ENCODE assay signal across 11 mouse cellular contexts in genomic region chr1:44117571-44117970, GRCm38 (mm10). TPM values are rescaled to one million over a fixed set of nuclear protein-coding genes. Genes with fewer than 3 reads are reported as not detected.
DNase-seq lines count a peak whose midpoint lies in the region; ATAC-seq and TF ChIP-seq lines count a peak whose summit lies in the region.
"Had no signal": no experiment of that assay in that cellular context is flagged by ENCODE, and none has a peak within 500 bp of the region (broad histone marks: within the 10 kb centered on the region; RNA-seq: fewer than 3 reads in every experiment).

No protein-coding gene starts in this region.

- DNase-seq in heart, embryonic 10.5 days (ENCODE audit: low spot score), result no peak
- DNase-seq in heart, postnatal 25 days (ENCODE audit: low spot score), result no peak
- DNase-seq in forebrain, postnatal 0 days, result no peak
- no peak for DNase-seq in spleen, adult 12 weeks (ENCODE audit: low spot score)
- no peak for DNase-seq in adrenal gland, postnatal 25 days
- DNase-seq: lung, postnatal 14 days had no signal

- H3K9me3 ChIP-seq in heart, embryonic 10.5 days, result no peaks in the 10 kb centered on the region
- H3K9me3 ChIP-seq in ES-Bruce4 (replicated peaks; ENCODE audit: control insufficient read depth, insufficient read depth, low read length, poor library complexity, severe bottlenecking), result no peaks in the 10 kb centered on the region
- no peaks in the 10 kb centered on the region for H3K9me3 ChIP-seq in forebrain, postnatal 0 days (ENCODE audit: low read length)

- no peak for ATAC-seq in forebrain, postnatal 0 days
- ATAC-seq in erythroid progenitor cell, adult 5-6 weeks (replicated peaks; ENCODE audit: low FRiP score, poor library complexity, severe bottlenecking), result no peak

- H3K79me2 ChIP-seq in macrophage (ENCODE audit: inconsistent target), result no peaks in the 10 kb centered on the region

- H3K9ac ChIP-seq in ES-Bruce4 (ENCODE audit: low read depth, poor library complexity, severe bottlenecking), result peak overlapping the region; percentile 55; the same call in 1 of the 2 replicates
- no peak overlapping the region for H3K9ac ChIP-seq in forebrain, postnatal 0 days

- TF ChIP-seq CTCF in ES-Bruce4 (IDR thresholded peaks at IDR 0.05; ENCODE audit: low read depth, low read length), result no peak
- TF ChIP-seq CTCF in forebrain, postnatal 0 days (IDR thresholded peaks at IDR 0.05; ENCODE audit: low read depth), result no peak

- TF ChIP-seq EP300 in ES-Bruce4 (IDR thresholded peaks at IDR 0.05; ENCODE audit: insufficient read depth, low read depth, low read length), result no peak

- intact Hi-C loops in heart, postnatal 25 days (cut with DNase I), result no loop called here

- H3K27ac ChIP-seq in heart, embryonic 10.5 days, result peak overlapping the region; percentile 97; the same call in 1 of the 2 replicates
- H3K27ac ChIP-seq in ES-Bruce4 (ENCODE audit: insufficient read depth, low read length), result no peak overlapping the region
- no peak overlapping the region for H3K27ac ChIP-seq in forebrain, postnatal 0 days (ENCODE audit: low read depth, low read length)
- no peak overlapping the region for H3K27ac ChIP-seq in macrophage

- peak overlapping the region; percentile 74 for H3K4me2 ChIP-seq in forebrain, postnatal 0 days (ENCODE audit: low read depth)

- TF ChIP-seq POLR2A in ES-Bruce4 (IDR thresholded peaks at IDR 0.05; ENCODE audit: insufficient read depth, low read length), result no peak

- peak overlapping the region; percentile 76 for H3K4me3 ChIP-seq in heart, embryonic 10.5 days
- H3K4me3 ChIP-seq in ES-Bruce4 (ENCODE audit: low read depth, low read length) (no peak overlapping the region), macrophage (ENCODE audit: inconsistent target) (peak overlapping the region; percentile 67)
- no peak overlapping the region; the same call in 1 of the 2 replicates for H3K4me3 ChIP-seq in forebrain, postnatal 0 days (ENCODE audit: low read depth, low read length)

- peaks cover 5% of the 10 kb centered on the region; the same call in 1 of the 2 replicates for H3K4me1 ChIP-seq in heart, embryonic 10.5 days
- no peaks in the 10 kb centered on the region for H3K4me1 ChIP-seq in ES-Bruce4 (ENCODE audit: control insufficient read depth, insufficient read depth, low read length)
- H3K4me1 ChIP-seq in forebrain, postnatal 0 days (ENCODE audit: insufficient read depth), result no peaks in the 10 kb centered on the region

- H3K36me3 ChIP-seq in heart, embryonic 10.5 days, result peaks cover 36% of the 10 kb centered on the region
- H3K36me3 ChIP-seq in ES-Bruce4 (ENCODE audit: control insufficient read depth, insufficient read depth, low read length, poor library complexity, severe bottlenecking) (peaks cover 17% of the 10 kb centered on the region), macrophage (ENCODE audit: inconsistent target) (peaks cover 6% of the 10 kb centered on the region; the same call in 1 of the 2 replicates)
- peaks cover 17% of the 10 kb centered on the region for H3K36me3 ChIP-seq in forebrain, postnatal 0 days (ENCODE audit: insufficient read depth)

- no peaks in the 10 kb centered on the region for H3K27me3 ChIP-seq in heart, embryonic 10.5 days (ENCODE audit: insufficient read depth, poor library complexity, severe bottlenecking)
- H3K27me3 ChIP-seq in ES-Bruce4 (ENCODE audit: control insufficient read depth, insufficient read depth, low read length, poor library complexity, severe bottlenecking), result no peaks in the 10 kb centered on the region
- no peaks in the 10 kb centered on the region for H3K27me3 ChIP-seq in forebrain, postnatal 0 days (ENCODE audit: insufficient read depth, low read length)
- H3K27me3 ChIP-seq: CH12.LX had no signal

RNA-seq across cellular contexts. Expression of gene Kdelc1, which starts 1.0 kb away (rescaled TPM):
- 57.3 and 59.0 TPM in 2 replicates for polyA plus RNA-seq in heart, embryonic 10.5 days (2016; fragmentation: Nextera tagmentation; extraction: Ambion mirVana)
- total RNA-seq in heart, postnatal 25 days (2021), result 10 to 100 TPM; 23.0 to 24.9 TPM
- polyA plus RNA-seq in ES-Bruce4 (2011; ENCODE audit: insufficient read depth, insufficient read length, low read depth, missing spikeins), result 31.5 and 31.6 TPM in 2 replicates
- total RNA-seq in forebrain, postnatal 0 days (2014; rRNA removed), result 10.5 and 10.6 TPM in 2 replicates
- polyA plus RNA-seq in forebrain, postnatal 0 days (2015; fragmentation: Nextera tagmentation; extraction: Ambion mirVana), result 12.7 and 14.2 TPM in 2 replicates
- total RNA-seq in macrophage (2018; cell fraction: chromatin; rRNA removed), result 10 to 100 TPM in 12 of 26 experiments, 1 to 10 TPM in 14; 1.6 to 20.3 (median 8.7) TPM
- 10 to 100 TPM in 4 of 26 experiments, 1 to 10 TPM in 22; 5.4 to 10.9 (median 7.7) TPM for total RNA-seq in macrophage (2018; cell fraction: cytosol; rRNA removed)
- total RNA-seq in macrophage (2018; cell fraction: nucleus; rRNA removed), result 10 to 100 TPM in 17 of 26 experiments, 1 to 10 TPM in 9; 4.0 to 32.4 (median 13.1) TPM
- polyA plus RNA-seq in macrophage (2018), result 8.4 to 13.7 TPM (median 9.8 TPM) in 3 replicates
- 1.1 and 1.7 TPM in 2 replicates for total RNA-seq in erythroid progenitor cell, adult 5-6 weeks (2015; ENCODE audit: low replicate concordance)
- total RNA-seq in erythroid progenitor cell, adult 5-6 weeks (2017; ENCODE audit: low replicate concordance), result 0.64 and 1.5 TPM in 2 replicates
- total RNA-seq in adrenal gland, postnatal 25 days (2021), result 22.0 and 25.6 TPM in 2 replicates
- total RNA-seq: CH12.LX had no signal

RNA-seq across cellular contexts. Expression of gene Bivm, which starts 1.2 kb away (rescaled TPM):
- 15.2 and 16.1 TPM in 2 replicates for polyA plus RNA-seq in heart, embryonic 10.5 days (2016; fragmentation: Nextera tagmentation; extraction: Ambion mirVana)
- total RNA-seq in heart, postnatal 25 days (2021), result 10 to 100 TPM in 1 of 2 experiments, 1 to 10 TPM in 1; 10.0 to 11.3 TPM
- polyA plus RNA-seq in ES-Bruce4 (2011; ENCODE audit: insufficient read depth, insufficient read length, low read depth, missing spikeins) (44.1 and 50.2 TPM in 2 replicates), macrophage (2018) (9.3 to 13.5 TPM (median 13.2 TPM) in 3 replicates)
- 39.9 and 40.1 TPM in 2 replicates for total RNA-seq in forebrain, postnatal 0 days (2014; rRNA removed)
- 16.9 and 22.5 TPM in 2 replicates for polyA plus RNA-seq in forebrain, postnatal 0 days (2015; fragmentation: Nextera tagmentation; extraction: Ambion mirVana)
- 10 to 100 TPM in 5 of 26 experiments, 1 to 10 TPM in 16, under 1 TPM in 5; 0.47 to 15.4 (median 5.1) TPM for total RNA-seq in macrophage (2018; cell fraction: chromatin; rRNA removed)
- total RNA-seq in macrophage (2018; cell fraction: cytosol; rRNA removed), result 10 to 100 TPM in 18 of 26 experiments, 1 to 10 TPM in 8; 4.9 to 17.0 (median 12.3) TPM
- total RNA-seq in macrophage (2018; cell fraction: nucleus; rRNA removed), result 10 to 100 TPM in 6 of 26 experiments, 1 to 10 TPM in 20; 1.2 to 16.1 (median 6.1) TPM
- total RNA-seq in erythroid progenitor cell, adult 5-6 weeks (2015; ENCODE audit: low replicate concordance), result 0.72 and 1.3 TPM in 2 replicates
- total RNA-seq in erythroid progenitor cell, adult 5-6 weeks (2017; ENCODE audit: low replicate concordance), result 0.64 TPM in 1 of 2 replicates, not detected in the other
- 20.8 and 26.5 TPM in 2 replicates for total RNA-seq in adrenal gland, postnatal 25 days (2021)

RNA-seq across cellular contexts. Expression of gene Tex30, which starts 15.3 kb away (rescaled TPM):
- polyA plus RNA-seq in heart, embryonic 10.5 days (2016; fragmentation: Nextera tagmentation; extraction: Ambion mirVana), result 80.2 and 106 TPM in 2 replicates
- 1 to 10 TPM; 5.3 to 8.0 TPM for total RNA-seq in heart, postnatal 25 days (2021)
- polyA plus RNA-seq in ES-Bruce4 (2011; ENCODE audit: insufficient read depth, insufficient read length, low read depth, missing spikeins) (48.5 and 49.6 TPM in 2 replicates), macrophage (2018) (6.4 to 14.7 TPM (median 9.7 TPM) in 3 replicates)
- total RNA-seq in forebrain, postnatal 0 days (2014; rRNA removed), result 15.2 and 18.7 TPM in 2 replicates
- polyA plus RNA-seq in forebrain, postnatal 0 days (2015; fragmentation: Nextera tagmentation; extraction: Ambion mirVana), result 36.0 and 43.4 TPM in 2 replicates
- total RNA-seq in macrophage (2018; cell fraction: chromatin; rRNA removed), result 10 to 100 TPM in 2 of 26 experiments, 1 to 10 TPM in 23, not detected in 1; 1.4 to 13.1 (median 4.4) TPM
- total RNA-seq in macrophage (2018; cell fraction: cytosol; rRNA removed), result 10 to 100 TPM in 10 of 26 experiments, 1 to 10 TPM in 16; 4.3 to 16.7 (median 7.7) TPM
- total RNA-seq in macrophage (2018; cell fraction: nucleus; rRNA removed), result 10 to 100 TPM in 6 of 26 experiments, 1 to 10 TPM in 20; 1.8 to 15.9 (median 7.2) TPM
- 22.7 and 36.9 TPM in 2 replicates for total RNA-seq in erythroid progenitor cell, adult 5-6 weeks (2015; ENCODE audit: low replicate concordance)
- total RNA-seq in erythroid progenitor cell, adult 5-6 weeks (2017; ENCODE audit: low replicate concordance), result 8.5 and 34.1 TPM in 2 replicates
- 9.8 and 10.5 TPM in 2 replicates for total RNA-seq in adrenal gland, postnatal 25 days (2021)

RNA-seq across cellular contexts. Expression of gene Ercc5, which starts 30.0 kb away (rescaled TPM):
- polyA plus RNA-seq in heart, embryonic 10.5 days (2016; fragmentation: Nextera tagmentation; extraction: Ambion mirVana), result 14.4 and 15.0 TPM in 2 replicates
- total RNA-seq in heart, postnatal 25 days (2021), result 10 to 100 TPM; 16.0 to 19.4 TPM
- polyA plus RNA-seq in ES-Bruce4 (2011; ENCODE audit: insufficient read depth, insufficient read length, low read depth, missing spikeins) (59.9 and 66.9 TPM in 2 replicates), macrophage (2018) (6.4 to 9.2 TPM (median 8.6 TPM) in 3 replicates)
- 25.2 and 28.0 TPM in 2 replicates for total RNA-seq in forebrain, postnatal 0 days (2014; rRNA removed)
- polyA plus RNA-seq in forebrain, postnatal 0 days (2015; fragmentation: Nextera tagmentation; extraction: Ambion mirVana), result 19.1 and 20.2 TPM in 2 replicates
- 10 to 100 TPM in 25 of 26 experiments, 1 to 10 TPM in 1; 9.8 to 75.3 (median 43.2) TPM for total RNA-seq in macrophage (2018; cell fraction: chromatin; rRNA removed)
- 10 to 100 TPM in 2 of 26 experiments, 1 to 10 TPM in 24; 2.6 to 10.8 (median 6.7) TPM for total RNA-seq in macrophage (2018; cell fraction: cytosol; rRNA removed)
- 10 to 100 TPM in 23 of 26 experiments, 1 to 10 TPM in 3; 5.7 to 49.3 (median 22.8) TPM for total RNA-seq in macrophage (2018; cell fraction: nucleus; rRNA removed)
- total RNA-seq in erythroid progenitor cell, adult 5-6 weeks (2015; ENCODE audit: low replicate concordance), result 2.5 and 6.7 TPM in 2 replicates
- 5.5 and 6.5 TPM in 2 replicates for total RNA-seq in erythroid progenitor cell, adult 5-6 weeks (2017; ENCODE audit: low replicate concordance)
- total RNA-seq in adrenal gland, postnatal 25 days (2021), result 20.2 and 21.3 TPM in 2 replicates

RNA-seq across cellular contexts. Expression of gene Gm8251, which starts 55.8 kb away (rescaled TPM):
- 0.02 and 0.05 TPM in 2 replicates for polyA plus RNA-seq in heart, embryonic 10.5 days (2016; fragmentation: Nextera tagmentation; extraction: Ambion mirVana)
- not detected for total RNA-seq in heart, postnatal 25 days (2021)
- polyA plus RNA-seq in ES-Bruce4 (2011; ENCODE audit: insufficient read depth, insufficient read length, low read depth, missing spikeins) (not detected in 2 replicates), macrophage (2018) (not detected in 3 replicates)
- total RNA-seq in forebrain, postnatal 0 days (2014; rRNA removed), result 0.05 TPM in 1 of 2 replicates, not detected in the other
- not detected in 2 replicates for polyA plus RNA-seq in forebrain, postnatal 0 days (2015; fragmentation: Nextera tagmentation; extraction: Ambion mirVana)
- total RNA-seq in macrophage (2018; cell fraction: chromatin; rRNA removed), result under 1 TPM in 11 of 26 experiments, not detected in 15; 0.10 to 0.25 (median 0.18) TPM
- total RNA-seq in macrophage (2018; cell fraction: cytosol; rRNA removed), result not detected
- total RNA-seq in macrophage (2018; cell fraction: nucleus; rRNA removed), result under 1 TPM in 3 of 26 experiments, not detected in 23; 0.05 to 0.27 (median 0.10) TPM
- 2.1 and 5.4 TPM in 2 replicates for total RNA-seq in erythroid progenitor cell, adult 5-6 weeks (2015; ENCODE audit: low replicate concordance)
- 3.3 and 5.9 TPM in 2 replicates for total RNA-seq in erythroid progenitor cell, adult 5-6 weeks (2017; ENCODE audit: low replicate concordance)
- 0.09 TPM in 1 of 2 replicates, not detected in the other for total RNA-seq in adrenal gland, postnatal 25 days (2021)
- polyA plus RNA-seq: cortical plate, adult 2 months had no signal

Comparison
In these comparisons a context has a peak if more than half of its experiments do, and no peak if none do; other contexts are left out.
1. H3K4me3 ChIP-seq: peak in heart, embryonic 10.5 days (single experiment) and macrophage (single experiment); none in ES-Bruce4 (single experiment) and forebrain, postnatal 0 days (single experiment).